Mouse (Mus musculus) thymus, postnatal 10 days (tissue): ENCODE data around the gene Nadk.
"Not testable (repeated sequence)": the region's sequence is repeated elsewhere in the genome, so short reads cannot be mapped to it uniquely, and the experiment has no call there.

ENCODE experiments used
- DNase-seq, 2 experiments: peaks; one replicate each; pipeline ENCODE4 v3.0.0; 2021; ENCODE audit warnings: low spot score in 2 of 2

The Nadk gene

DNA sequence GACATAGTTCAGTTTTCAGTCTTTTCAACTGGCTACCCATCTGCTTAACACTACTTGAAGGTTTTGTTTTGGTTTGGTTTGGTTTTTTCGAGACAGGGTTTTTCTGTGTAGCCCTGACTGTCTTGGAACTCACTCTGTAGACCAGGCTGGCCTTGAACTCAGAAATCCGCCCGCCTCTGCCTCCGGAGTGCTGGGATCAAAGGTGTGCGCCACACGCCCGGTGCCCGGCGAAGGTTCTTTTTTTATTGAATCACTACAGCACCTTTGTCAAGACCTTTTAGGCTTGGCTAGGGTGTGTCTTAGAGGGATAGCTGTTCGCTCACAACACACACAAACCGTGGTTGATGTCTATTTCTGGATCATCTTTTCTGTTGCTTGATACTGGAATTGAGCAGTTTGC lies 8.1 kb downstream of the Nadk start:
- DNase-seq: not testable (repeated sequence)

DNA sequence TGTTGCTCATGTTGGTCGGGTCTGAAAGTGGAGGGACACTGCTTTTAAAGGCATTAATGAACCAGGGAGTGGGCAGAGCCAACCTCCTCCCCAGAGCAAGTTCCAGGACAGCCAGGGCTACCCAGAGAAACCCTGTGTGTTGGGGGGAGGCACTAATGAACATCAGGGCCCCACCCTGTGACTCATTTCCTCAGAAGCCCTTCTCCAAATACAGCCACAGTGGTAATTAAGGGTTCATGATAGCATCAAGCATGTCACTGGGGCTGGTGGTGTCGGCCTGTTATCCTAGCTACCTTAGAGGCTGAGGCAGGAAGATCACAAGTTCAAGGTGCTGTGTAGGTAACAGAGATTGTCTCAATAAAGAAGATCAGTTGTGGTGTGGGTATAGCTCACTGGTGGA lies 9.3 kb downstream of the Nadk start:
- no peak for DNase-seq

DNA sequence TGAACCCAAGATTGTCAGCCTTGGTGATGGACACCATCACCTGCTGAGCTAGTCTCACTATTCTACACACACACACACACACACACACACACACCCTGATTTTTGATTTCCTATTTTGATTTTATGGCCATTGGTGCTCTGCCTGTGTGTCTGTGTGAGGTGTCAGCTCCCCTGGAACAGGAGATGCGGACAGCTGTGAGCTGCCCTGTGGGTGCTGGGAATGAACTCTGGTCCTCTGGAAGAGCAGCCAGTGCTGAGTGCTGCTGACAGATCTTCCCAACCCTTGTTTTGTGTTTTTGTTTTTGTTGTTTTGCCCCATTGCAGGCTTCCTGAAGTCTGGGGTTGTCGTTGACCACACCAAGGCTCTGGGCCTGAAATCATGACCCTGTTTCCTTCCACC lies 11.0 kb downstream of the Nadk start:
- DNase-seq: no peak

DNA sequence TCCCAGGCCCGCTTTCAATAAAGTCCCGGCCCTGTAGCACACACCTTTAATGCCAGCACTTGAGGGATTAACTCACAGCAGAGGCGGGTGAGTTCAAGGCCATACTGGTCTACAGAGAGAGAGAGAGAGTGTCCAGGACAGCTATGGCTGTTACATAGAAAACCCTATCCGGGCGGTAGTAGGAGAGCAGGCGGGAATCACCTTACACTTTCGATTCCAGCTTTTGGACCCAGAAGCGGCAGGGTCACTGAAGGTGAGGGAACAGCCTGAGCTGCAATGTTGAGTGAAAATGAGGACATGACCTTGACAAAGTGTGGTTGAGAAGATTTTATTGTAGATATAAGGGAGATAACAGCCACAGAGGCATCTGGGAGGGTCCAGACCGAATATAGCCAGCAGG lies 11.7 kb downstream of the Nadk start:
- DNase-seq: no peak

DNA sequence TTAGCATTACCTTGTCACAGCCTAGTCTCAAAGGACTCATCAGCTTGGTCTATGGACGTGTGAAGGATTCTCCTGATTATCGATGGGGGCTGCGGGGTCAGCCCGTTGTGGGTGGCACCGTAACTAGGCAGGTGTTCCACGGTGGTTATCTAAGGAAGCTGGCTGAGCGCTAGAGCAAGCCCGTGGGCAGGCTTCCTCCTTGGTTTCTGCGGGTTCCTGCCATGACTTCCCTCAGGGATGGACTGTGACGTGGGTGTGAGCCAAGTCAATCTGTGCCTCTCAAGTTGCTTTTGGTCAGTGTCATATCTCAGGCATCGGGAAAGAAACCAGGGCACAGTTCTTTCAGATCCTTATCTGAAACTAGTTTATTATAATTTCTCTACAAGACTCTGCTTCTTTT lies 12.8 kb downstream of the Nadk start:
- DNase-seq: no peak

DNA sequence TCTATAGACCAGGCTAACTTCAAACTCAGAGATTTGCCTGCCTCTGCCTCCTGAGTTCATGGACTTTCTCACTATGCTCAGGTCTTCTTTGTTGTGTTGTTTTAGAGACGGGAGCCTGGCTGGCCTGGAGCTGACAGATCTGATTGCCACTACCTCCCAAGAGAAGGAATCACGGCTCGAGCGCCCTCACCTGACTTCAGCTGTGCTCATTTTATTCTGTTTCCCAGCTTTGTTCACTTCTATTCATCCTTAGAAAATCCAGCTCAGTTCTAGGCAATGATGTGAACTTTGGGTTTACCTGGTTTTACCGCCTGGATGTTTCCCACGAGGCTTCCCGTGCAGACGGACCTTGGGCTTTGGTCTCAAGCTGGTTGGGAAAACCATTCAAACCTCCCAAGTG lies 13.3 kb downstream of the Nadk start:
- DNase-seq: no peak

DNA sequence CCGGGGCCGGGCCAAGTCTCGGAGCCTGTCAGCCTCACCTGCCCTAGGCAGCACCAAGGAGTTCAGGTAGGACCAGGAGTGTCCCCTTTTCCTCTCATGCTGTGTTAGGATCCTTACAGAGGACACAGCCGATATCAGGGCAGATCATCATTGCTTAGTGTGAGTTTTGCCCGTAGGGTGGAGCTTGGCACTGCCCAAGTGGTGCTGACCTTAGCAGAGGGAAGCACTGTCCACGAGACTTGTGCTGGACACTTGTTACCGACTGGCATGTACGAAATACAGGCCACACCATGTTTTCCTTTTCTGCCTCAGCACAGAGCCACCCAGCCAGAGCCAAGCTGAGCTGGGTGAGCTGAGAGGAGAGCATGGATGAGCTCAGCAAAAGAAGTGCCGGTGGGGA lies 15.0 kb downstream of the Nadk start:
- DNase-seq: no peak

DNA sequence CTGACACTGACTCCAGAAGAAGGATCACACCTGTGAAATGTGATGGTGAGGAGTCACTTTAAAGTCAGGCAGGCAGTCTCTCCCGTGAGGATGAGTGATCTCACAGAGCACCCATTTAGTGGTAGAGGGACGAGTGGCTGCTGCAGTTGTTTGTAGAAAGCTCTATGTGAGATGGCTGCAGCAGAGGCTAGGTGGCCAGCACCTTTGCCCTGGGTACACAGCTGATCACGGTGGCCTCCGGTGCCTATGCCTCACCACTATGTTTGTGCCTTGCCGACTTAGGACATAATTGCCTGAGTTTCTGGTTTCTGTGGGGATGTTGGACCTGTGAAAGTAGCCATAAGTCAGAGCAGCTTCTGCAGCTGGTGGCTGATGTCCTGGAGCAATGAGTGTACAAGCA lies 15.6 kb downstream of the Nadk start:
- DNase-seq: no peak

DNA sequence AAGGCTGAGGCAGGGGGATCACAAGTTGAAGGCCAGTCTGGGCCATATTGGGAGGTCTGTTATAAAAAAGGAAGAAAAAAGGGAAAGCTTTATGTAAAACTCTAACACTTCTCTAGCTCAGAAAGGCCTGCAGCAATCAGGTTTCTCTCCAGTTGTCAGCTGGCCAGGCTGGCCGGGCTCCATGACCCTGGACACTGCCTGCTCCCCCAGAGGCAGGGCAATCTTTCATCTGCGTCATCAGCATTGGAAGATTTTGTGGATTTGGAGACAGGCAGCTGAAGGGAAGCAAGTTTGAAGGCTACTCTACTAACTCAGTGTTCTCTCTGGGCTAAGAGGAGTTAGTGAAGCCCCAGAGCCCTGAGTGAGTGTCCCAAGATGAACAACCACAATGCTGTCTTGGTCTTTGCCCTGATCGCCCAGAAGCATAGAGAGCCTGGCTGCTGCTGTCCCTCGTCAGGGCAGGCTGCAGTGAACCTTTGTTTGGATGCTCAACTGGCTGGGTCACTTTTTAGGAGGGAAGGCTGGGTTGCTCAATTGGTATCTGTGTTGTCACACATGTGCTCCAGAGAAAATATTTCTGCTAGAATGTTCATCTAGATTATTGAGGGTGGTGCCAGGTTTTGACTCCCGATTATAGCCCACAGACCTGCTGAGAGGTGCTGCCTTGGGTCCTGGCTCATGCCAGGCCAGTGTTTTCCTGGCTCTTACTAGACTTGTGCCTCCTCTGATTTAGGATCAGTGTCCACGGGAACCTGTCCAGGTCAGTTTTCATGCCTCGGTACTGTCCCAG lies 16.4 kb downstream of the Nadk start:
- DNase-seq: no peak

DNA sequence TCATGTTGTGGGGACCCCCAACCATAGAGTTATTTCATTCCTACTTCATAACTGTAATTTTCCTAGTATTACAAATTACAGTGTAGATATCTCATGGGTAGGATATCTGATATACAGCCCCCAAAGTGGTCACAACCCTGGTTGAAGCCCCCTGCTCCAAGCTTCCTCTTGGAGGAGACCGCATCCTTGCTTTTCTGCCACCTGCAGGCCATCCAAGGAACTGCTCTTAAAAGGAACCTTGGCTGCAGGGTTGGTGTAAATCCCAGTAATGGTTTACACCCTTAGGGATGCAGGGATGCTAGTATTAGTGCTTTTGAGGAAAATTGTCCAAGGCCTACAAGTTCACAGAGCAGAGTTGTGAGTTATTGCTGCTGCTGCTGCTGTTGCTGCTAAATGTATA lies 18.2 kb downstream of the Nadk start:
- DNase-seq: peak; percentile 16 to 47

DNA sequence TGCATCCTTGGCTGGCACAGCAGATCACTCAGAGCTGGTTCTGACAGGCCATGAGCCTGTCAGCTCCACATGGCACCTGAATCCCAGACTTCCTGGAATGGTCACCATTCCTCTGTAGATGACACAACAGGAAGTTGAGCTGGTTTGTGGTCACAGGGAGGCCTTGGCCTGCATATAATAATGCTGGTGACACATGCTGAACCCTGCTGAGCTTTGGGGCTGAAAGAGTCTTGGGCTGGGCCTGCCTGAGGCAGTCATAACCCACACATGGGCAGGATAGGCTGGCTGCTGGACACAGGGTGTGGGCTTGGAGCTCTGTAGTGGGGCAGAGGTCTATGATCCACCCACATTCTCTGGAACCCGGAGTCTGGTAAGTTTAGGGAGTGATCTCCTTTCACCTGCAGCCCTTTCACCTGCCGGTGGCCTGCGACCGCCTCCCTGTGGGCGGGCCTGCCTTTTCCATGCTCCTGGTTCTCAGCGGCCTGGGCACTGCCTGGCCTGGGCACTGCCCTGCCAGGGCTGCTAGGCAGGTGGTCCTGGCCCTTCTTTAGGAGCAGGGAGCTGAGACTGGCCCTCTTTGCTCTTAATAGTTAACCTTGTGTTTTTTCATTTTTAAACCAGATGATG lies 20.2 kb downstream of the Nadk start:
- DNase-seq: no peak

DNA sequence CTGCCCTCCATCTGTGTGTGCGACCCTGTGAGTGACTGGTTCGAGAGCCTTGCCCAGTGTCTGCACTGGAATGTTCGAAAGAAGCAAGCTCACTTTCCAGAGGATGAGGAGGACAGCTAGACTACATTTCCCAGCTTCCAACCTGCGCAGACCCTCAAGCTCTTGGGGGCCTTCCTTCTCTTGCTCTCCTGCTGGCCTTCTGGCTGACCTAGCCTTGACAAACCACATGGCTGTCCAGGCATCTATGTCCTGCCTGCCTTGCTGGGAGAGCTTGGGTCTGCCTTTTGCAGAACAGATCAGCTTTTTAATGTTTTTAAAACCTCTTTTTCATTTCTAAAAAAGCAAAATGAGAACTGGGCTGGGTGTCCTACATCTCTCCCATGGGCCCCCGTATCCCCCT lies 27.2 kb downstream of the Nadk start:
- no peak for DNase-seq

DNA sequence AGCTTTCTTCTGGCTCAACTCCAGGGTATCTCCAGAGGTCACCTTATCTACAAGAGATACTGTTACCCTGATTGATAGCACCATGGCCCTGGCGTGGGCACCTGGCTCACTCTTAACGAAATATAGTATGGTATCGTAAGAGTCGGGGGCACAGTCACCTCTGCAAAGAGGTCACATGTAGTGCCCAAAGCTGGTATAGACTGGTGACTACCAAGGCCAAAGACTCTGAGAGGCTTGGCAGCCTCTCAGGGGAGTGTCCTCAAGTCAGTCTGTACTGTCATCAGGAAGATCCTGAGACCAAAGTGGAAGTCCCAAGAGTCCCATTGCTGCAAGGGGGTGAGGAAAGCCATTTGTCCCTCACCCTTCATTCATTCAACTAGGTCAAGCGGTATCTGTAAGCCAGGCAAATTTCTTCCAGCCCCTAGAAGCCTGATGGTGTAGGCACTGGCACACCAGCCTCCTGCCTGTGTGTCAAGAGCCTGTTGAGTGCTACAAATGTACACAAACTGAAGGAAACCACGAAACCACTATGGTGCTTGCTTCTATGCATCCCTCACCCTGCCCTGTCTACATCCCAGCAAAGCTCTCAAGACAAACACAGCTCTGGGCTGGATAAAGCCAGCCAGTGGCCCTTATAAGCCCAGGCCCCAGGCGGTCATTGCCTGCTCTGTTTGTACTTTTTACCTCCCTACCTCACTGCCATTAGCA lies 29.0 kb downstream of the Nadk start:
- DNase-seq: no peak

DNA sequence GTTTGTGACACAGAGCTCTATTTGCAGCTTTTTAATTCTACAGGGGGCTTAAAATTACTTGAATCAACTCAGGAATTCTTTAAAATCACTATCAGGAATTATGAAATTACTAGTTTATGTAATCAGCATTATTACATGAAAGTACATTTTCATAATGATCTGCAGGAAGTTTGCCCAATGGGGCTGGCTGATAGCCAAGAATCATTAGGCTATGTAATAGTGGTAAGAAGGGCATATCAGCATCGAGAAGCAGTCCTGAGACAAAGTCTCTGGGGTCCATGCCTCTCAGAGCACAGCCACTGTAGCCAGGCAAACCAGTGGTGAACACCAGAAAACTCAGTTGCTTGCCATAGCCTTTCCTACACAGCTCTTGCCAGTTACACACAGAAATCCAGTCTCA lies 31.6 kb downstream of the Nadk start:
- DNase-seq: no peak

DNA sequence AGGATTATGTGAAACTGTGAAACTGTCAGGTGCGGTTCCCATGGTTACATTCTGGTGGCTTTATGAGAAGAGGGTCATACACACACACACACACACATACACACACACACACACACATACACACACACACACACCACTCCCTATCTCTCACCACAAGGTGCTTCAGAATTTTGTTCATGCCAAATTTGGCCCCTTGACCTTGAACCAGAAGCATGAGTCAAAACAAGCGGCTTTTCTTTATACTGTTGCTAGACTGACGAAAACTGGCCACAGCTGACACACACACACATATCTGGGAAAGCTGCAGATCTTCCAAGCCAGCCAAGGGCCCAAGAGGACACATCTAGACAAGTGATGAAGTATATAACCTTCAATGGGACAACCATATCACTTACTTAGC lies 33.6 kb downstream of the Nadk start:
- DNase-seq: no peak

DNA sequence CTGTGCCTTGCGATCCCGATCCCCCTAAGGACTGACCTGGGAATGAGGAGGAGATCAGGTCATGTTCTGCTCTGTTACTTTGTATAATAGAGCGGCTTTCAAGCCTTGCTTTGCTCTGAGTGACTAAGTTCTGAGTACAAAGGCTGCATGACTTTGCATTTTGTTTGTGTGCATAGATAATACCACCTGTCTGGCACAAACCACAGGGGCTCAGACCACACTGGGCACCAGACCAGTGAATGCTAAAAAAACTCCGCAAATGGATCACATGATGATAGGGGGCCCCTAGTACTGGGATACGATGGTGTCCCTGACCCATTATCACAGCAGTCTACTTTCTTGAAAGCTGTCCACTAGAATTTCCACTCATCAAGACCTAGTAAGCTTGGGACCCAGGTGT lies 34.4 kb downstream of the Nadk start:
- DNase-seq: no peak

DNA sequence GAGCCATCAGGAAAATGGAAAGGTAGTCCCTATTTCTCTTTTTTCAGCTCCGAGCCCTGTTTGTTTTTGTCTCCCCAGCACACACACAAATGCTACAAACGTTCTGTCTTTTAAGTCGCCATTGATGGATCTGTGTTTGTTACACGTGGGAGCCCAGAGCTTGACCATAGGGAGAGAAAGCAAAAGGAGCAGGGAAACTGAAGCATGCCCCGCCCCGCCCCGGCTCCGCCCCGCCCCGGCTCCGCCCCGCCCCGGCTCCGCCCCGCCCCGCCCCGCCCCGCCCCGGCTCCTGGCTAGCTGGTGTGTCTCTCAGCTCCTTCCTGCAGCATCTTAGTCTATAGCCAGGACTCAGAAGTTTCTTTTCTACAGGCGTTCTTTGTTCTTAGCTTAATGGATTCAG lies 36.4 kb downstream of the Nadk start:
- no peak for DNase-seq

DNA sequence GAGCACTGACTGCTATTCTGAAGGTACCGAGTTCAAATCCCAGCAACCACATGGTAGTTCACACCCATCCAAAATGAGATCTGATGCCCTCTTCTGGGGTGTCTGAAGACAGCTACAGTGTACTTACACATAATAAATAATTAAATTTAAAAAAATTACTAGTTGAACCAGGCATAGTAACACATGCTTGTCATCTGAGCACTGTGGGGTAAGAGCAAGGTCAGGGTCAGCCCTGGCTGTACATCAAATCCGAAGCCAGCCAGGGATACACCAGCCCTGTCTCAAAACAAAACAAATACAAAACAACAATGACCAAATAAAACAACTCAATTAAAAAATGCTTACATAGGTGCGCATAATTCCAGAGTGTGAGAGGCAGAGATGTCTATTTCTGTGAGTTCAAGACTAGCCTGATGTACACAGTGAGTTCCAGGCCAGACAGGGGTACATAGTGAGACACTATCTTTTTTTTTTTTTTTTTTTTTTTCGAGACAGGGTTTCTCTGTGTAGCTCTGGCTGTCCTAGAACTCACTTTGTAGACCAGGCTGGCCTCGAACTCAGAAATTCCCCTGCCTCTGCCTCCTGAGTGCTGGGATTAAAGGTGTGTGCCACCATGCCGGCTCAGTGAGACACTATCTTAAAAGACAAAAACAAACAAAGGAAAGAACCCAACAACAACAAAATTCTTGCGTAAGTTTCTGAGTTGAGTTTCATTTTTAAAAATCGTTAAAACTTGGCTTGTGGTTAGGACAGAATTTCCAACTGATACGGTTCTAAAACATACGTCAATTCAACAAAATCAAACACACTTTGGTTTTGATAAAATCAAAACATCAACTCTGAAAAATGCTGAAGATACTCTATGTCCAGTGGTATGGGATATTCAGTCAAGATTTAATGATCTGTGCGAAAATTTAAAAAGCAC lies 38.0 kb downstream of the Nadk start:
- no peak for DNase-seq

DNA sequence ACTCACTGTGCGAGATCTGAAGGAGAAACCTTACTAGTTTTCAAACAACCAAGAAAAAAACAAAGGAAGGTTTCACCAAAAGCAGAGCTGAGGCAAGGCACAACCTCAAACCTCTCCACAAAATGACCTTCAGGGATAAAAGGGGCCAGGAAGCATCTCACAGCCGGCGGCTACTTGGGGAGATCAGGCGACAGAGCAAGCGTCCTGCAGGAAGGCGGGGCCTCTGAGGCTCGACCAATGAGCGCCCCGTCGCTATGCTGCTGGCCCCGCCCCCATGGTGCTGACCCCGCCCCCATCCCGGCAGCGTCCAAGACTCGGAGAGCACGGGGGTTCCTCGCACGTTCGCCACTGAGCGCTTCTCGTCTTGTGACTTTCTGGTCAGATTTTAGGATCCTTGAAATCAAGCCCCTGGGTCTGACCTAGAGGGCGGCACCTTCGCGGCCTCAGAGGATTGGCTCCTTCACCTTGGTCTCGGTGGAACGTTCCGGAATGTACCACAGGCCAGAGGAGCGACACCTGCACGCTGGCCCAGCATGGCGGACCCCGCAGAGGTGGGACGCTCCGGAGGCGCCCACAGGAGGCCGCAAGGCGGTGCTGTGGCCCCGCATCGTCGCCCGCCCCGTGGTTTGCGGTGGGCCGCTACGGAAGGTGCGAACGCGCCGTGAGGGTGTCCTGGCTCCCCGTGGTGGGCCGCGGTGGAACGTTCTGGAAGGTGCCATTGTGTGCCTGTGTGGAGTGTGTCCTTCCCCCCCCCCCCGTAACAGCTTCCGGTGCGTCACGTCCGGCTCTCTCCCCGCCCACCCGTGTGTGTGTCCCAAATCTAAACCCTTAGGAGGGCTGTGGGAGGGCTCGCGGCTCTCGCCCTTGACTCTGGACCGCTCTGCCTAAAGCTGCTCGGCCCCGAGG lies 39.2 kb downstream of the Nadk start, which contains the start of gene Slc35e2:
Gene Slc35e2 (plus strand): TSS at position 326 of the 906 bp plus-strand sequence.
- DNase-seq: peak; percentile 87 to 96

DNA sequence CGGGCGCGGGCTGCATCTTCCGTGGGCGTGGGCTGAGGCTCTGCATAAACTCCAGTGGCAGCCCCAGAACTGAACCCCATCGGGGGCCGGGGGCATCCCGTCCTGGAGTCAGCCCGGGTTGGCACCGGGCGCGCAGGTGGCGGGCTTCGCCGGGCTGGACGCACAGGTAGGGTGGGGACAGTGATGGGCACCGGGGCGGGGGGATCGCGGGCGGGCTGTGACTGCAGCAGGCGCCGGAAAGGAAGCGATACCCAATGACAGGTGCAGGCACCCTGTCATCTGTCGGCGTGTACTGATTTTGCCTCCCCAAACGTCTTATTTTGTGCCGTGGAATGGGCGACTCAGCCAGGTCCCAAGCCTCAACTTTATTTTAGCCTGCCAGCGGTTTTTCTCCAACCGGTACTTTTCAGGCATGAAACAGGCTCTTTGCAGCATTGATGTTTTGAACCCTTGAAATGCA lies 39.8 kb downstream of the Nadk start:
- peak in 1 of 2 experiments; percentile 49 for DNase-seq

DNA sequence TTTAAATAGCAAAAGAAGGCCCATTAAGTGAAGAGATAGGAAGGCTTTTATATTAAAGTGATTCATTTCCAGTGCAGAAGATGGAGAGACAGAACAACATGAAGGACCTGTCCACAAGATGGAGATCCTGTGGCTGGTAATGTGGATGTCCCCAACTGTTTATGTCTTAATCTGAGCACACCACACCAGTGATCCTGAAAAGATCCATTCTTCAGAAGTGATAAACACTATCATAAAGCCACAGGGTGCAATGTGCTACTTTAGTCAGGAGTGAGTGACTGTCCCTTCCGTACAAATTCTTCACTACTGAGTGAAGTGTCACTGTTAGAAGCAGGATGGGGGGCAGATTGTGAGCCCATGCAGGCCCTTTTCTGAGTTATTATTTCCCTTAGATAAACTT lies 40.6 kb downstream of the Nadk start:
- no peak for DNase-seq
